Mouse (Mus musculus) heart, postnatal 14 days (tissue): ENCODE results near the gene Bace2. TPM values are rescaled to one million over a fixed set of nuclear protein-coding genes. Genes with fewer than 3 reads are reported as not detected.

Source experiments
- DNase-seq, 2 experiments: peaks; one replicate each; pipeline ENCODE4 v3.0.0; 2021 to 2022
- intact Hi-C: fragments of 180-260 bp; cut with DNase I; formaldehyde crosslinking; loops from one replicate; pipeline ENCODE4 v1.15.1; 2025
- long read RNA-seq, 2 experiments: library from polyadenylated mRNA; stranded (forward); transcript quantifications; one replicate each; pipeline ENCODE4 v2.0.0; 2021
- total RNA-seq, 2 experiments: library from RNA; stranded (reverse); gene quantifications; 2 replicates each; pipeline ENCODE4 v1.2.3; 2021

Bace2 gene
- total RNA-seq, result 10 to 100 TPM; 22.4 to 22.8 TPM
- long read RNA-seq, experiment 1, full-length matches to known transcripts, result 17 of 19 reads
- long read RNA-seq, experiment 1, partial matches to known transcripts, result 0 of 19 reads
- long read RNA-seq, experiment 1, other reads (novel, unspliced or antisense), result 2 of 19 reads
- long read RNA-seq, experiment 2, full-length matches to known transcripts, result 35 of 37 reads
- long read RNA-seq, experiment 2, partial matches to known transcripts, result 0 of 37 reads
- long read RNA-seq, experiment 2, other reads (novel, unspliced or antisense), result 2 of 37 reads

DNA sequence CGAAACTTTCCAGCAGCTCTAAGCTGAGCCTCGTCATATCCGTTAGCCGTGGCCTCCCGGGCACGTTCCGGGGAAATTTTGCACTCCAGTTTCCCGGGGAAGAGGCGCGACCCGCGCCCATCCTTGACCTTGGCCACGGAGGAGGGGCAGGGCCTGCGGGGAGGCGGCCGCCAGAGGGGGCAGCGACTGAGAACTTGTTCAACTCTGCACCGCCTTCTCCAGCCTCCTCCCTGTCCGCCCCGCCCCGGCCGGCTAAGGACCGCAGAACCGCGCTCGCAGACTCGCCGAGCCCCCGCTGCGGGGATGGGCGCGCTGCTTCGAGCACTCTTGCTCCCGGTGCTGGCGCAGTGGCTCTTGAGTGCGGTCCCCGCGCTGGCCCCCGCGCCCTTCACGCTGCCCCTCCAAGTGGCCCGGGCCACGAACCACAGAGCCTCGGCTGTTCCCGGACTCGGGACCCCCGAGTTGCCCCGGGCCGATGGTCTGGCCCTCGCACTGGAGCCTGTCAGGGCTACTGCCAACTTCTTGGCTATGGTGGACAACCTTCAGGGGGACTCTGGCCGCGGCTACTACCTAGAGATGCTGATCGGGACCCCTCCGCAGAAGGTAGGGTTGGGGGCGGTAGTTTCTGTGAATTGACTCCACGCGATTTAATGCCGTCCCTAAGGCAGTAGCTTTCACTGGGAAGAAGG lies at the start of gene Bace2:
Gene Bace2, plus strand, starts transcription at position 244 of the 689 bp plus-strand sequence.
- intact Hi-C loops, result loop anchor here (5.0 kb wide), 1 partner anchor 61 kb away; no protein-coding TSS in a partner anchor
- peak; percentile 83 to 84 for DNase-seq

DNA sequence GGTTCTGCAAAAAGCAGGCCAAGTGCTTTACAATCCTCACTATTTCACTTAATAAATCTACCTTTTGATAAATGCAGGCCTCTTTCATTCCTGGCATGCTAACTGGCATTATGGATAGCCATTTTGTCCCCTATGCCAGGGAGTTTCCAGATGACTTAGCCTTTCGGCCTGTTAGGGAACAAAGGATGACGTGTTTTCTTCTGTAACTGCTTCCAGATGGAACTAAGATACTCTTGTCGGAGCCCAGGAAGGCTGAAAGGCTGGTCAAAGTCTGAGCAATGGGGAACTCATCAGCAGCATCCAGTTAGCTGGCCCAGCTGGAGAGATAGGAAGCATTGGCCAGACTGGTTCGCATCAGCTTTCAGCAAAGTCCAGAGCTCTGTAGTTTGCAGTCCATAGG lies 48.9 kb upstream of the Bace2 start:
- intact Hi-C loops, result no loop called here
- DNase-seq, result no peak

DNA sequence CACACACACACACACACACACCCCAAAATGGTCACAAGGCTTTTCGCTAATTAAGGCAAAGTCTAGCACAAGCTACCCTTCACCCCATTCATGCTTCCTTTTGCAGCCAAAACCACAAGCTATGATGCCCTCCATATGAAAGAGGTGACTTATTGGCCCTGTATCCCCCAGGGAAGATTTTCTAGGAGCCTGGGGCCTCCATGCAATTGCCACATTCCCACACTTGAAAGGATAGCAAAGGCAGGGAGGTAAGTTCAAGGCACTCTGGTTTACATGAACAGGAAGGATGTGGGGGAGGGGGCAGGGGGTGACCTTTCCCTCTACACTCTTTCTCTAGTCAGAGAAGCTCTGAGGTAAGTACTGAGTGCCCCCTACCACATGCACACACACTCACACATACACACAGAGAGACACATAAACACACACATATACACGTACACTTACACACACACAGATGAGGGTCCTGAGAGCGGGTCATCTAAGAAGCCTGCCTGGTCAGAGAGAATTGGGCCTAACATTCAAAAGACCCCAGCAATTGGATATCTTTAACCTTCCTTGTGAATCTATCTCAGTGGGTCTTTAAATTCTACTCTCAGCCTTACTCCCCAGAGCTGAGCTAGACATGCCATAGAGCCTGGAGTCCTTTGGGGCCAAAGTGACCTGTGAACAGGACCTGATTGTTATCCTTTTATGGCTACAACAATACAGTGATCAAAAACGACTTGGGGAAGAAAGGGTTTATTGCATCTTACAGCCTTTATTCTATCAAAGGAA lies 46.6 kb upstream of the Bace2 start:
- DNase-seq, result no peak
- intact Hi-C loops, result loop anchor here (5.0 to 10.0 kb wide), 4 partner anchors 135 to 475 kb away; no protein-coding TSS in a partner anchor

DNA sequence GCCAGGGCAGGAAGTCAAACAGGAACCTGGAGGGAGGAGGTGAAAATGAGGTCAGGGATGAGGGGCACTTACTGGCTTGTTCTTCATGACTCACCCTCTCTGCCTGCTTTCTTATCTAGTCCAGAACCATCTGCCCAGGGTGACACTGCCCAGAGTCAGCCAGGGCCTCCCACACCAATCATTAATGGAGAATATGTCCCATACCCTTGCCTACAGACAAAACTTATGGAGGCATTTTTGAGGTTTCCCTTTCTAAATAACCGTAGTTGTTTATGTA lies 46.0 kb upstream of the Bace2 start:
- DNase-seq, result peak in 1 of 2 experiments; percentile 8
- intact Hi-C loops, result loop anchor here (5.0 to 10.0 kb wide), 4 partner anchors 134 to 474 kb away; no protein-coding TSS in a partner anchor

DNA sequence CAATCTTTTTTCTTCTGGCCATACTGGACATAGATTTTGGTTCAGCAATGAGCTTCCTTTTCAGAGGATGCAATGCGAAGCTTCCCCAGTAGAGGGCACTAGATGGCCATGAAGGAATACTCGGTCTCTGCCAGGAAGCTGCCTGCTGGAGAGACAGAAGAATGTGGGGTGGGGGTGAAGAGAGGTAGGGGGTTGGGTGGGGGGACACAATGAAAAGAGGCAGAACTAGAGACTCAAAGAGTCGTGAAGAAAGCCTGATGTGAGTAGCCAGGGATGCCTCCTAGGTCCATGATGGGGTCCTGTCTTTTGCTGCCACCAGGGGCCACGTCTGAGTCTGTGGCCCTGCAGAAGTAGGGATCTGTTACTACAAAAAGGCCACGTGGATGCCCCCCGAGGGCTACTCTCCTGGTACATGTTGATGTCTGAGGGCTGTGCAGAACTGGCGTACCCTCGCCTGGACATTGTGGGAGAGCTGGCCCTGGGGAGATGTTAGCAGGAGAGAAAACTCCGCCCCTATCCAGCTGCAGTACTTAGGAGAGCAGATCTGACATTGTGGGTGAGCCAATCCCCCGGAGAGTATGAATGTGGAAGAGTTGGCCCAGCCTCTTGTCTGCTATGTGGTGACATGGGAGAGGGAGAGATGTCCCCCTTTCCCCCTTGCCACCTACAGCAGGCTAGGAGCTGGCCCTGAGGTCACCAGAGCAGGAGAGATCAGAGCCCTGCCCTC lies 43.4 kb upstream of the Bace2 start:
- intact Hi-C loops, result loop anchor here (2.0 to 10.0 kb wide), 6 partner anchors 106 to 472 kb away; no protein-coding TSS in a partner anchor
- DNase-seq, result peak; percentile 76 to 88

DNA sequence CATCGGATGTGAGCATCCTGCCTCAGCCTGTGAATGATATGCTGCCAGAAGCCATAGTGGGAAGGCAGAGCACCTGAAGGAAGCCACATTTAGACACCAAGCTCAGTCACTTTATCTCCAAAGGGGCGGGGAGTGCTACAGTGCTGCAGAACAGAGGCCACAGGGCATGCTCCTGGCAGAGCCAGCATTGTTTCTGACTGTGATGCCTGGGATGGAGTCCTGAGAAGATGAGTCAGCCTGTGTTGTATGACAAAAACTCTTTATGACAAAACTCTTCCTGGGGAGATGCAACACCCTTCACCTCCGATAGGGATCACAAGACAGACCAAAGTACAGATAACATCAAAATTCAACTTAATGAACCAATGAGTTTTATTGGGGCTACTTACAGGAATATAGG lies 35.0 kb upstream of the Bace2 start:
- no peak for DNase-seq
- intact Hi-C loops, result no loop called here

DNA sequence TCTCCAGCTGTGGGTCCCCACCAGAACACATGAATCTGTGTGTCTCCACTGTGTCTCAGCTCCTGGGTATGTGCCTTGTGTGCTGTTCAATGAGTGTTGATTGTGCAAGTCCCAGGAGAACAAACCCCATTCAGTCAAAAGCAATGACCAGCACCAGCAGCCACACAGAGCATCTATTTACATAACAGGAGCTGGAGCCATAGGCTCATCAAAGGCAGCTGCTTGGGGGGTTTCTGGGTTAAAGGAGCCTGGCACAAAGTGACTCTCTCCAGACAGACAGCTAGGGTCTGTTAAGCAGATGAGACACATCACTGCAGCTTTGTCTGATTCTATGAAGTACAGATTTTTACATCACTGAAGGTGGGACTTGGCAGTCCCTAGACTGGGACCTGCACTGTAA lies 33.9 kb upstream of the Bace2 start:
- no peak for DNase-seq

DNA sequence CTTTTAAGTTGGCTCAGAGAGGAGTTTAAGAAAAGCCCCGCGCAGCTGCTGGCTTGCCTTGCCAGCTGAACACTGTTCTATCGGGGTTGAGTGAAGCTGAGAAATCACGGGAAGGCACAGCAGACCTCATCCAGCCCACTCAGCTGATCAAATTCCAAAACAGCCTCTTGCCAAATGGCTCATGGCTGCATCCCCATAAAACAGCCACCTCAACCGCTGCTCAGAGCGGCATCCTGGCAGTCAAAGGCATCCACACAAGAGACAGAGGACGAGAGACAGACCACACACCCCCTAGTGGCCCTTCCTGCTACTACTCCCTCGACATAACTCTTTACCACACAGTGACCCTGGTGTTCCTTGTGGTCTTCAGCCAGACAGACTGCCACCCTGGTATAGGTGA lies 30.6 kb upstream of the Bace2 start:
- DNase-seq, result peak; percentile 9 to 26
- intact Hi-C loops, result no loop called here

More for the DNA sequence above, 33.9 kb upstream of the Bace2 start:
- intact Hi-C loops, result no loop called here

DNA sequence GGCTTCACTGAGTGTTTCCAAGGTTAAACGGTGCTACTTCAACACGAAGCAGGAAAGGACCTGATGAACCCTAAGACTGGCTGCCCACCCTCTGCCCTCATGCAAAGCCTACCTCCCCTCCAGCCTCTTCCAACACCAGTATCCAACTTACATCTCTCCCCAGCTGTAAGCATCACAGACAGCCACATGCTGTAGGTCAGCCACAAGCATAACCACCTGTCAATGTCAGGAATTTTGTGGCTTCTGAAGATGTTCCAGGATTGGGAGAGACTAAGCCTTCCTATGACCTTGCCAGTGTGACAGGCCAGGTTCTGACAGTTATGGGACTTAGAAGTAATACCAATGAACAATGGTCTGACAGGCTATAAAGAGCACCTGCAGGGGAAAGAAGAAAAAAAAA lies 27.9 kb upstream of the Bace2 start:
- intact Hi-C loops, result no loop called here
- no peak for DNase-seq

DNA sequence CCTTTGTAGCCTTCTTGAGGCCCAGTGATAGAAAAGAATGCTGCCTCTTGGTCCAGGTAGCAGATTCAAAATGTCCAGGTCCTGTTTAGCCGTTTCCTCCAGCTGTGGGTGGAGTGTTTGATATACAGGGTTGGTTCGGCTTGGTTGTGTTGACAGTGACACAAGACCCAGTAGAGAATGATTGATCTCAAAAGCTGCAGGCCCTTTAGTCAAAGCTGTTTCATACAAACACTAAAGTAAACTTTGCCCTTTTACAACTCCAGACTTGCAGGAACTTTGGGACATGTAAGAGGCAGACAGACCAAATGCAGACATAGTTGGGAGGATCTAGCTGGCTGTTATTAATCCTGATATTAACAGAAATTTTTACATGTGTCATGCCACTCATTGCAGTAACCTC lies 3.5 kb upstream of the Bace2 start:
- intact Hi-C loops, result no loop called here
- DNase-seq, result no peak

DNA sequence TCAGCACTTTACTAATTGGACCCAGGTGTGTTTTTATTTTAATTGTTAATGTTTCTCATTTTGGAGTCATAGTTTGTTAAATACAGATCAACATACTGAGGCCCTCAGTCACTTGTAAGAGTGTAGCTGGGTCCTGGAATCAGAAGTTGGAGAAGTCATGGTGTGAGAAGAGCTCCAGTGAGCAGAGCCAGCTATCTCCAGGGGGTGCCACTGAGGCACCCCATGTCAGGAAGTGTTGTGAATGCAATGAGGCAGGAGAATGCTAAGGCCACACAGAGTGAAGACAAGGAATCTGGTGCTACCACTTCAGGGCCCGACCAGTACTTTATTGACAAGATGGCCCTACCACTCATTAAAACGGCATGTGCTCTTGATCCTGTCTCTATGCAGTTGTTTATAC lies 1.9 kb upstream of the Bace2 start:
- DNase-seq, result no peak
- intact Hi-C loops, result loop anchor here (5.0 kb wide), 1 partner anchor 63 kb away; no protein-coding TSS in a partner anchor

DNA sequence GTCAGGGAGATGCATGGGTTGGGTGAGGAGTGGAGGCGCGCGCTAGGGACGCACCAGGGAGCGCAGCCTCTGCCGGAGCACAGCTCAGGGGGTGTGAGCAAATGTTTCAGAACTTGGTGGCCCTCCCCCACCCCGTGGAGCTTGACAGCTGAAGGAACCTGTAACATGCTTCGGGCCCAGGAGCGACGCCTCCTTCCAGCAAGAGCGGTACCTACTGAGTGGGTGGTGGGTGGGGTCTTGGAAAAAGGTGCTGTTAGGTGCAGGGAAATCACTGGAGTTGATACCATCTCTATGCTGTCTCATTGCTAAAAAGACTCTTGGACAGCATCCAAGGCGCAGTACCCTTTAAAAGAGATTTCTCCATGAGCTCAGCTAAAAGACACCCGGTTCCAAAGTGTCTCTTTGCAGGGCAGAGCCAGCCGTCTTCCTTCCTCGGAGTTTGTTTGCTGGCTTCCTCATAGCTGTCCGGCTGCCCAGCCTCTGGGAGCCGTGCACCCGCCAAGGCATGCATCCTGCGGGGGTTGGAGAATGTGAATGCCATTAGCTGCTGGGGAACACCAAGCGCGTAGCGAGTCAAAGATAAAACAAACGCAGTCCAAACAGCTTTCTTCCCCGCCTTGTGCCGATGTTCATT lies 763 bp downstream of the Bace2 start:
- DNase-seq, result peak; percentile 57 to 66
- intact Hi-C loops, result loop anchor here (5.0 kb wide), 1 partner anchor 60 kb away; no protein-coding TSS in a partner anchor

DNA sequence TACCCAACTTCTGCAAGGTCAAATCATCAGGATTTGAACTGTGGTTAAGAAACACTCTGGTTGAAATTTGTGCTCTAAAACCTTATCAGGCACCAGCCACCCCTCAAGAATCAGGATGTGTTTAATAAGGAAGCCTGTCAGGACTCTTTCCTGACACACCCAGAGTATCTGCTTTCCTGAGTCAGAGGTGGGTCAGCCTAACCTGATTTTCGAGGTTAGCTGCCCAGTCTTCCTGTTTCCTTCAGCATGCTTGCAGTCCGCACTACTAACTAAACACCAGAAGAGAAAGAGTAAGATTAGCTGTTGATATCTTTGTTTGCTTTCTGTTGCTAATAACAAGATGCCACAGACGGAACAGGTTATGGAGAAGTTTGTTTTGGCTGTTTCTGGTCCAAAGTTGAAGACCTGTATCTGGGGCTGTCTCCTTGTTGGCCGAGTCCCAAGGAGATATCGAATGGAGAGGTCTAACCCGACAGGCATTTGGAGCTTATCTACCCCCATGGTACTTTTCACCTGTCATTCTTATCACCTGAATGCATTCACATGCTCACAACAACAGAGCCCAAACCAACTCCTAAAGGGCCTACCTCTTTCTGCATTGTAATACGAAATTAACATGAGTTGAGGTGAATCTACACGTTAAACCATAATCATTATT lies 5.8 kb downstream of the Bace2 start:
- intact Hi-C loops, result no loop called here
- no peak for DNase-seq

DNA sequence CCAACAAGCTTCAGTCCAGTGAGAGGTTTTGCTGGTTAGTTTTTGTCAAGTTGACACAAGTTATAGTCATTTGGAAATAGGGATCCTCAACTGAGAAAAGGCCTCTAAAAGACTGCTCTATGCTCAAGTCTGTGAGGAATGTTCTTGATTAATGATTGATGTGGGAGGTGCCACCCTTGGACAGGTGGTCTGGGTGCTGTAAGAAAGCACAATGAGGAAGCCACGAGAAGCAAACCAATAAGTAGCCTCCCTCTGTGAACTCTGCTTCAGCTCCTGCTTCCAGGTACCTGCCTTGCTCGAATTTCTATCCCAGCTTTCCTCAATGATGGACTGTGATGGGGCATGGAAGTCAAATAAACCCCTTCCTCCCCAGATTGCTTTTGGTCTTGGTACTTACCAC lies 9.6 kb downstream of the Bace2 start:
- intact Hi-C loops, result no loop called here

DNA sequence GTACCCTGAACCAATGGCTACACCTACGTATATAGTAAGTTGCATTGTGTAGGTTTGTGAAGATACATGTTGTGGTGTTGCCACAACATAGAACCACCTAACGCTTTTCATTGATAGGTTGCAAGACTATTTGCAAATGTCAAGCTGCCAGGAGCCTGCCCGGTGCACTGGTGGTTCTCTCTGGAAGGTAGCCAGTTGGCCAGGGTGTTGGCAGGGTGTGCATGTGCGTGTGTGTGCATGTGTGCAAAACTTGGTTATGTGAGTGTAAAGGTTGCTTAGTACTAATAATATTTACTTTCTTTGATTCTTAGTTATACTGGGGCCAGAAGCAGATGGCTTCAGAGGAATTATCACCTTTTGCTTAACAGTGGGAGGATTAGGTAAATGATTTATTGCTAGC lies 13.7 kb downstream of the Bace2 start:
- intact Hi-C loops, result no loop called here
- DNase-seq, result peak in 1 of 2 experiments; percentile 36

More for the DNA sequence above, 9.6 kb downstream of the Bace2 start:
- no peak for DNase-seq

DNA sequence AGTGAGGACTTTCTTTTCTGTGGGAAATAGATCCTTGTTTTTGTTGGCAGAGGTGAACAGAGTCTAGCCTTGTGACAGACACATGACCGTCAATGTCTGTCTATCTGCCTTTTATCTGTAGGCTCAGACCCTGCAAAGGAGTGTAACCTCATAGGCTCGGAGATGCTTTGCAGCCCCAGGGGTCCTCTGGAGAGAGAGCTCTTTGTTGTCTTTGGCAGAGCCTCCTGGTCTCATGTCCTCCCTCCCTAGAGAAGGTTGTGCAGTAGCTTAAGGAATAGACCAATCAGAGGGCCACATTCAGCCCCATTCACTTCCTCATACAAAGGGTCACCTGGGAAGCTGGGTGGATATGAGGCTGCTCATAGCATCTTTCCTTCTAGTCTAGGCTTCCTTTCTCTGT lies 31.4 kb downstream of the Bace2 start:
- DNase-seq, result no peak
- intact Hi-C loops, result no loop called here

DNA sequence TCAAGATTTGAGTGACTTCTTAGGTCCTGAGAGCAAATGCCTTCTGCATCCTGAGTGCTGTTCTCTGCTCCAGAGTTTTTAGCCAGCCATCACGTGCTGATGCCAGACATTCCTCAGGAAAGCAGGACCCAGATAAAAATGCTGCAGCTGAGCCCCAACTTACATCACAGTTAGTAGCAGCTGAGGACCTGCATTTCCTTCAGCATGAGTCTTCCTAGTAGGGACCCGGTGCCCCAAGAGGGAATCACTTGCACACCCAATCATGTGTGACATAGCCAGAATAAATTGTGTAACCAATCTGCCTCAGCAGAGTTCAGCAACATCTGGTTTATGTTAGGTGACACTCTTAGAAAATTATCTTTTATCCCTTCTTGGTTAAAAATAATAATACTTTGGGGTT lies 34.7 kb downstream of the Bace2 start:
- intact Hi-C loops, result no loop called here

DNA sequence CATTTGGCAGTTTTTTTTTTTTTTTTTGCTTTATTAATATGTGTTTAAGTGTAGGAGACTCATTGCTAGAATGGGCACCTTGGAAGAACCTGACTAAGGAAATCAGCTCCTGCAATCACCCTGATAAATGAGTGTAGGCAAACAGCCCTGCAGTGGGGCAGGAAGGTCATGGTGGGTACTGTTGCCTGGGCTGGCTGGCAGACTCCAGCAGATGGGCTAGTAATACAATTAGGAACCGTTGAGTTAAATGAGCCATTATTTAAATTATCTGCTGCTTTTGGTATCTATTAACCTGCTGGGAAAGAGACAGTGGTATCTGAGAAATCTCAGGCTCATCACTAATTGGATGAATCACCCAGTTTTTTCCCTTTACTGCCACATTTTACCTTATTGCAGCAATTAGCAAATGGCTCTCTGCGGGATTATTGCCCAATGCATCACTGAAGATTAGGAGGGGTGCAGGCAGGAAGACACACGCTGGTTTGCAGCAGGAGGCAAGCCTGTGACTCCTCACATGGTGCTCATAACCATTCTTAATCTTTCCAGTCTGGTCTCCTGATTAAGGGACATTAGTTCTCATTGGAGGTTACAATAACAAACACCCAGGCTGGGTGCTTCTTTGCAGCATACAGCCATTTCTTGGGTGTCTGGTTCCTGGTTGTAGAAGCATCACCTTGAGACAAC lies 35.3 kb downstream of the Bace2 start:
- intact Hi-C loops, result no loop called here
- DNase-seq, result no peak

More for the DNA sequence above, 34.7 kb downstream of the Bace2 start:
- DNase-seq, result peak; percentile 8 to 30

DNA sequence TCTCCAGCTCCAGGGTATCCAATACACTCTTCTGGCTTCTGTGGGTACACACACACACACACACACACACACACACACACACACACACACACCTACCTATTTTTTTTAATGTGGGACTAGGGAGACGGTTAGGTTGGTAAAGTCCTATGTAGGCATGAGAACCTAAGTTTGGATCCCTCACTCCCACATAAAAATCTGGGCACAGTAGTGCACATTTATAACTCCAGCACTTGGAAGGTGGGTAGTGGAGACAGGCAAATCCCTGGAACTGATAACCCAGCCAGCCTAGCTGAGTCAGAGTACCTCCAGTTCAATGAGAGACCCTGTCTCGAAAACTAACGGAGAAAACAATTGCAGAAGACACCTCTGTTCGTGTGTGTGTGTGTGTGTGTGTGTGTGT lies 39.9 kb downstream of the Bace2 start:
- DNase-seq, result no peak
- intact Hi-C loops, result no loop called here
